Mouse (Mus musculus) stomach, postnatal 0 days (tissue): Measurements from ENCODE around the gene Gse1. TPM values are rescaled to one million over a fixed set of nuclear protein-coding genes. Genes with fewer than 3 reads are reported as not detected.

Experiments
- ATAC-seq: fragments of 200-750 bp; cut with Nextera tagmentation; 2 replicates; pipeline ENCODE4 v1.8.0; 2017; ENCODE audit not compliant: low FRiP score, low TSS enrichment
- DNase-seq: peaks from one replicate; pipeline ENCODE4 v3.0.0-alpha.2; 2016; ENCODE audit warnings: low spot score
- H3K27ac ChIP-seq: fragments of 300-500 bp; sonication (generic); replicated peaks from 2 replicates; pipeline ENCODE4 v1.5.1; 2014; ENCODE audit warnings: mild to moderate bottlenecking, control low read depth
- H3K27me3 ChIP-seq: fragments of 300-500 bp; sonication (generic); 2 replicates; pipeline ENCODE4 v1.6.1; 2014; ENCODE audit warnings: low read length; ENCODE audit not compliant: control insufficient read depth, insufficient read depth
- H3K36me3 ChIP-seq: fragments of 300-500 bp; sonication (generic); 2 replicates; pipeline ENCODE4 v1.6.1; 2014; ENCODE audit warnings: low read length, mixed read lengths; ENCODE audit not compliant: control insufficient read depth, insufficient read depth
- H3K4me1 ChIP-seq: fragments of 300-500 bp; sonication (generic); replicated peaks from 2 replicates; pipeline ENCODE4 v1.6.1; 2014; ENCODE audit warnings: antibody characterized with exemption; ENCODE audit not compliant: control insufficient read depth, insufficient read depth
- H3K4me2 ChIP-seq: fragments of 300-500 bp; sonication (generic); replicated peaks from 2 replicates; pipeline ENCODE4 v1.6.1; 2014; ENCODE audit warnings: low read depth, mild to moderate bottlenecking, control low read depth, moderate library complexity
- H3K4me3 ChIP-seq: fragments of 300-500 bp; sonication (generic); 2 replicates; pipeline ENCODE4 v1.5.1; 2014; ENCODE audit warnings: low read depth, low read length, control low read depth
- H3K9ac ChIP-seq: fragments of 300-500 bp; sonication (generic); 2 replicates; pipeline ENCODE4 v1.6.1; 2014; ENCODE audit warnings: mild to moderate bottlenecking, low read length, control low read depth, mixed read lengths
- H3K9me3 ChIP-seq: fragments of 300-500 bp; sonication (generic); 2 replicates; pipeline ENCODE4 v1.6.1; 2016; ENCODE audit warnings: low read length; ENCODE audit not compliant: control insufficient read depth
- CTCF ChIP-seq: IDR thresholded peaks from 2 replicates; pipeline ENCODE4 v1.5.1; 2016; ENCODE audit warnings: antibody characterized with exemption, low read depth, mild to moderate bottlenecking, moderate library complexity
- EP300 ChIP-seq: optimal IDR thresholded peaks from 2 replicates; pipeline ENCODE3; 2016; ENCODE audit warnings: antibody characterized with exemption
- WGBS: fragments of 180-500 bp; shearing (Covaris S2); extraction: QIAGEN DNeasy Blood & Tissue Kit; methylation state at CpG from one replicate; pipeline ENCODE4 v1.1.7; 2014; 5-methylcytosine and 5-hydroxymethylcytosine counted together
- polyA plus RNA-seq: library from polyadenylated mRNA; unstranded; fragments of >200 nt; fragmentation: Nextera tagmentation; extraction: Ambion mirVana; gene quantifications from 2 replicates; pipeline ENCODE4 v1.2.1, GENCODE M21; 2015

Gse1 gene
- polyA plus RNA-seq, 1 experiment from 2014 or later: 6.4 TPM

DNA sequence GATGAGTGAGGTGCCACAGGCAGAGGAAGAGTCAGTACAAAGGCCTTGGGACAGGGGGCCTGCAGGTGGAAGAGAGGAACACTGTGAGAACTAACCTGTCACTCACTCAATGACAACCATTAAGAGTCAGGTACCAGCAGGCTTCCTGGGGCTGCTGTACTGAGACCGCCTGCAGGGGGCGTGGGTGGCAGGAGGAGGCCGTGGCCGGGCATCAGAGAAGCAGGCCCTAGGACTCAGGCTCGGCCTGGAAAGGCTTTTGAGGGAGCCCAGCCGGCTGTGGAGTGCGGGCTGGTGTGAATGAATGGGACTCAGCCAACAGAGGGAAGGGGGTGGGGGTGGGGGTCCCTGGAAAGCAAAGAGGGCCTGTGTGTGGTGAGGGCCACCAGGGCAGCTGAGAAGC lies 242.9 kb downstream of the Gse1 start:
- no peaks in the 10 kb centered on the region for H3K36me3 ChIP-seq
- H3K27ac ChIP-seq: no peak overlapping the region
- H3K4me1 ChIP-seq: no peaks in the 10 kb centered on the region
- no peak overlapping the region for H3K4me3 ChIP-seq
- H3K9me3 ChIP-seq: no peaks in the 10 kb centered on the region
- peak; percentile 65 for TF ChIP-seq CTCF
- TF ChIP-seq EP300: no peak
- DNase-seq: peak; percentile 68
- no peak overlapping the region for H3K4me2 ChIP-seq
- no peak for ATAC-seq
- H3K27me3 ChIP-seq: no peaks in the 10 kb centered on the region
- 35% methylated on average over 7 of the region's 7 CpGs for WGBS
- no peak overlapping the region for H3K9ac ChIP-seq

DNA sequence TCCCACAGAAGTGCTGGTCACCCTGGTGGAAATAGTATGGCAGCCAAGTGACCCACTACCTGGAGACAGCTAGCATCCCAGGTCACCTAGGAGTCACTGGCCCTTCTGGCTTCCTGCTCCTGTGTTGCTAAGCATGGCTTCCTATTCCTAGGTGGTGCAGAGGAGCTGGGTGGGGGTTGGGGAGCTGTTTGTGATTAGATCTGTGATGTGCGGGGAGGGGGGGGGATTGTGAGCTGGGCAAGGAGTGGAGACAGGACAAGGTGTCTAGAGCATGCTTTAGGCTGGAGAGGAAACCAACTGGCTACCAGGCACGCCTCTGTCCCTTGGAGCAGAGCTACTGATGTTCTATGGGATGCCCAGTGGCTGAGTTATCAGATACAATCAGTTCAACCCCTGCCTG lies 243.5 kb downstream of the Gse1 start:
- ATAC-seq: no peak
- Histone ChIP-seq H3K27ac (no peak overlapping the region), H3K4me2 (no peak overlapping the region), H3K9me3 (no peaks in the 10 kb centered on the region), H3K4me1 (no peaks in the 10 kb centered on the region), H3K36me3 (no peaks in the 10 kb centered on the region), H3K9ac (no peak overlapping the region), H3K27me3 (no peaks in the 10 kb centered on the region), H3K4me3 (no peak overlapping the region)
- DNase-seq: no peak
- TF ChIP-seq CTCF: no peak
- no peak for TF ChIP-seq EP300
- 47% methylated on average over 2 of the region's 2 CpGs for WGBS

DNA sequence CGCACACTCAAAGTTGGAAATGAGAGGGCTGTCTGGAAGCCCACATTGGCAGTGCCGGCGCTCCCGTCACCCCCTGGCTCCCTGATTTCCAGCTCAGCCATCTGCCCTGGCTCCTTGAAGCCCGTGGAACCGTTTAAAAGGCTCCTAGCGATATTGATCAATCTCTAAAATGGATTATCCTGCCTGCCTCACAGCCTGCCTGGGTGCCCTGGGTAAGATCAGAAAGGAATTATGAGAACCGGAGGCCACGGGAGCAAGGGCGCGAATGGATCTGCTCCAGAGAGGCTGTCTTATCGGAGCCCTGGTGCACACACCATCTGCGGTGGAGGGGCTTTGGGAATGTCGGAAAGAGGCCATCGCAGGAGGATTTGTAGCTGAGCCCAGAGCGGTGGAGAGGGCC lies 244.0 kb downstream of the Gse1 start:
- TF ChIP-seq EP300 (no peak), CTCF (no peak)
- no peak overlapping the region for H3K4me3 ChIP-seq
- WGBS: 39% methylated on average over 16 of the region's 16 CpGs

GRCm38 (mm10) chr8:120473729-120474364 lies 245.6 kb downstream of the Gse1 start:
- Histone ChIP-seq H3K4me3 (no peak overlapping the region), H3K27ac (no peak overlapping the region), H3K4me2 (no peak overlapping the region), H3K9ac (no peak overlapping the region), H3K4me1 (no peaks in the 10 kb centered on the region), H3K9me3 (no peaks in the 10 kb centered on the region), H3K36me3 (no peaks in the 10 kb centered on the region), H3K27me3 (no peaks in the 10 kb centered on the region)
- no peak for TF ChIP-seq CTCF
- TF ChIP-seq EP300: no peak
- WGBS: 78% methylated on average over 13 of the region's 13 CpGs
- DNase-seq (no peak), ATAC-seq (no peak)

More for the DNA sequence above, 244.0 kb downstream of the Gse1 start:
- Histone ChIP-seq H3K9me3 (no peaks in the 10 kb centered on the region), H3K4me1 (no peaks in the 10 kb centered on the region), H3K36me3 (no peaks in the 10 kb centered on the region), H3K27me3 (no peaks in the 10 kb centered on the region), H3K9ac (no peak overlapping the region), H3K4me2 (no peak overlapping the region), H3K27ac (no peak overlapping the region)
- no peak for ATAC-seq
- DNase-seq: no peak

GRCm38 (mm10) chr8:120474496-120475235 lies 246.4 kb downstream of the Gse1 start:
- no peak for TF ChIP-seq EP300
- no peak for TF ChIP-seq CTCF
- Histone ChIP-seq H3K27me3 (no peaks in the 10 kb centered on the region), H3K9ac (no peak overlapping the region), H3K4me3 (no peak overlapping the region), H3K27ac (no peak overlapping the region), H3K9me3 (no peaks in the 10 kb centered on the region), H3K4me1 (no peaks in the 10 kb centered on the region), H3K36me3 (no peaks in the 10 kb centered on the region), H3K4me2 (no peak overlapping the region)
- 66% methylated on average over 11 of the region's 11 CpGs for WGBS
- DNase-seq (no peak), ATAC-seq (peak; percentile 3; the same call in 1 of the 2 replicates)
